Mouse (Mus musculus): ENCODE data around the gene Hist1h2bj.
"Not testable (repeated sequence)": the region's sequence is repeated elsewhere in the genome, so short reads cannot be mapped to it uniquely, and the experiment has no call there.

- TF ChIP-seq GATA1, TAL1 (IDR thresholded peaks at IDR 0.05; ENCODE audit: low read length): not testable (repeated sequence)
These were observed 1.9 kb upstream of the Hist1h2bj start, which contains the start of gene Hist1h4i for GRCm38 (mm10) chr13:22041142-22041536.

All from erythroblast, embryonic 14.5 days (primary cell).